11 mouse cellular contexts compared by ENCODE assay signal in genomic region chr6:31321902-31322301, GRCm38 (mm10).
DNase-seq lines count a peak whose midpoint lies in the region; ATAC-seq and TF ChIP-seq lines count a peak whose summit lies in the region.
"Had no signal": no experiment of that assay in that cellular context is flagged by ENCODE, and none has a peak within 500 bp of the region (broad histone marks: within the 10 kb centered on the region; RNA-seq: fewer than 3 reads in every experiment).

No protein-coding gene starts in this region.

- ATAC-seq in heart, embryonic 16.5 days (replicated peaks; ENCODE audit: extremely low read depth, insufficient read depth, low FRiP score): peak; percentile 69; the same call in 1 of the 2 replicates
- peak; percentile 82 for ATAC-seq in liver, postnatal 0 days

- 0 out of 2 replicates have a peak, but pooled peaks have one; percentile 3 for TF ChIP-seq CTCF in liver, postnatal 0 days (IDR thresholded peaks at IDR 0.05; ENCODE audit: low read depth)

- H3K9ac ChIP-seq in heart, embryonic 16.5 days (ENCODE audit: low read length): no peak overlapping the region
- no peak overlapping the region; the same call in 1 of the 2 replicates for H3K9ac ChIP-seq in liver, postnatal 0 days (replicated peaks)

- peak overlapping the region; percentile 27; the same call in 1 of the 2 replicates for H3K4me2 ChIP-seq in heart, embryonic 16.5 days (ENCODE audit: low read depth, low read length)
- H3K4me2 ChIP-seq in liver, postnatal 0 days (ENCODE audit: low read depth, low read length): peak overlapping the region; percentile 36

- H3K27ac ChIP-seq in heart, embryonic 16.5 days (ENCODE audit: low read length): peak overlapping the region; percentile 61
- H3K27ac ChIP-seq in liver, postnatal 0 days (ENCODE audit: low read depth): peak overlapping the region; percentile 63; the same call in 1 of the 2 replicates
- H3K27ac ChIP-seq: left cerebral cortex, adult 2 months had no signal

- no peaks in the 10 kb centered on the region for H3K27me3 ChIP-seq in heart, embryonic 16.5 days (ENCODE audit: control insufficient read depth, insufficient read depth, low read length)
- H3K27me3 ChIP-seq in liver, postnatal 0 days (ENCODE audit: insufficient read depth, low read length): no peaks in the 10 kb centered on the region

- no peaks in the 10 kb centered on the region for H3K36me3 ChIP-seq in heart, embryonic 16.5 days (ENCODE audit: control insufficient read depth, insufficient read depth)
- no peaks in the 10 kb centered on the region for H3K36me3 ChIP-seq in liver, postnatal 0 days (replicated peaks; ENCODE audit: insufficient read depth, low read length)
- H3K36me3 ChIP-seq: G1E had no signal

- WGBS in heart, embryonic 16.5 days: 27% methylated on average over 10 of the region's 10 CpGs
- WGBS in liver, postnatal 0 days (ENCODE audit: insufficient replicate concordance): 47% methylated on average over 10 of the region's 10 CpGs

- DNase-seq in gastrocnemius, adult 18-20 months (ENCODE audit: low spot score): peak; percentile 78
- no peak for DNase-seq in gastrocnemius, postnatal 4 days (ENCODE audit: low spot score in 2 of 2)
- peak; percentile 73 for DNase-seq in NIH3T3 (ENCODE audit: low read depth)
- DNase-seq in liver, postnatal 0 days: peak; percentile 43
- no peak for DNase-seq in spleen, postnatal 10 days (ENCODE audit: low spot score in 2 of 2)
- no peak for DNase-seq in layer of hippocampus, adult 9-11 months
- no peak for DNase-seq in right cerebral cortex, postnatal 25 days
- DNase-seq: thymus, adult 2 months had no signal

- no peaks in the 10 kb centered on the region for H3K9me3 ChIP-seq in heart, embryonic 16.5 days (replicated peaks; ENCODE audit: control insufficient read depth, low read length)
- no peaks in the 10 kb centered on the region for H3K9me3 ChIP-seq in liver, postnatal 0 days (ENCODE audit: low read length)
- H3K9me3 ChIP-seq: G1E had no signal

- no peak overlapping the region for H3K4me3 ChIP-seq in heart, embryonic 16.5 days (ENCODE audit: low read length)
- H3K4me3 ChIP-seq in liver, postnatal 0 days (ENCODE audit: low read depth, low read length): no peak overlapping the region
- H3K4me3 ChIP-seq: left cerebral cortex, adult 2 months had no signal

- H3K4me1 ChIP-seq in heart, embryonic 16.5 days (ENCODE audit: control insufficient read depth, insufficient read depth, low read length): peaks cover 16% of the 10 kb centered on the region
- peaks cover 6% of the 10 kb centered on the region; the same call in 1 of the 2 replicates for H3K4me1 ChIP-seq in liver, postnatal 0 days (ENCODE audit: insufficient read depth)

- peak; percentile 71; the same call in 1 of the 2 replicates for TF ChIP-seq EP300 in liver, postnatal 0 days (IDR thresholded peaks at IDR 0.05; ENCODE audit: low read depth)

Comparison
In these comparisons a context has a peak if more than half of its experiments do, and no peak if none do; other contexts are left out.
1. DNase-seq: peak in gastrocnemius, adult 18-20 months (single experiment), NIH3T3 (single experiment) and liver, postnatal 0 days (single experiment); none in gastrocnemius, postnatal 4 days (0 of 2), spleen, postnatal 10 days (0 of 2), layer of hippocampus, adult 9-11 months (single experiment) and right cerebral cortex, postnatal 25 days (single experiment).